Mouse (Mus musculus) lung, adult 10 weeks (tissue): ENCODE results near the gene Cyp2c70. TPM values are rescaled to one million over a fixed set of nuclear protein-coding genes. Genes with fewer than 3 reads are reported as not detected.

Experiments
- polyA plus RNA-seq: library from polyadenylated mRNA; stranded (reverse); fragments of 350-450 nt; fragmentation: Illumina TruSeq; extraction: RNeasy Lipid Tissue Mini Kit (QIAGEN cat#74804); gene quantifications from one replicate; pipeline ENCODE4 v1.2.3, GENCODE M21; 2014; ENCODE audit warnings: low read depth, low replicate concordance; ENCODE audit not compliant: insufficient read depth

Gene Cyp2c70
- polyA plus RNA-seq: not detected

DNA sequence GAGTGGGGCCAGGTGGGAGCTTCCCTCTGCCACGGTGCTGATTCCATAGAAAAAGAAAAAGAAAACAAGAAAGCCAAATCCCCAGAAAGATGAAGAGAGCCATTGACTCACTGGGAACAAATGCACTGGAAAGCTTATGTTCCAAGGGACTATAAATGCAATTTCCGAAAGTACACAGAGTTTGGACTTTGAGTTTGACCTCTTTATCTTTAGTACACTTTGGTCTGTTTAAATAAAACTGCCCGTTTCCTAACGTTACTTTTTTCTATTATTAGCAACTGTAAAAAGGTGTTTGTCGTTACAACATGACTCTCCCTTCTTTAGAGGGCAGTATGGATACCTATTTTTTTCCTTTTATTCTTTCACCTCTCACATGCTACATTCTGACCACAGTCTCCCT, at the start of gene Cyp2c70:
Gene Cyp2c70, minus strand, starts transcription at position 174 of the 400 bp plus-strand sequence.

Other genes starting within 250 kb of the Cyp2c70 start
- gene Cyp2c37, start 194.9 kb downstream of the Cyp2c70 start, polyA plus RNA-seq: not detected
- gene Cyp2c54, start 113.5 kb downstream of the Cyp2c70 start, polyA plus RNA-seq: not detected
- not detected for gene Cyp2c50, start 97.6 kb downstream of the Cyp2c70 start, polyA plus RNA-seq
- 131 TPM for gene Pdlim1, start 84.5 kb upstream of the Cyp2c70 start, polyA plus RNA-seq